Mouse (Mus musculus): ENCODE results near the gene Tmem51.

- TF ChIP-seq CTCF (IDR thresholded peaks at IDR 0.05; ENCODE audit: low read depth) = no peak
- TF ChIP-seq EP300 (IDR thresholded peaks at IDR 0.05; ENCODE audit: low read depth) = no peak; the same call in 1 of the 2 replicates
Observed at GRCm38 (mm10) chr4:142127275-142127788, 43.2 kb upstream of the Tmem51 start.

Data from heart, postnatal 0 days (tissue).